Mouse (Mus musculus) induced T-regulatory cell, adult 2 months (primary cell): Measurements from ENCODE around the gene Drosha.
A peak's percentile ranks its signal among the peaks of the same experiment; 100 is the strongest.

Experiments used
- DNase-seq: peaks from one replicate; pipeline ENCODE4 v3.0.0-alpha.2; 2012; ENCODE audit warnings: low read depth

Drosha gene

DNA sequence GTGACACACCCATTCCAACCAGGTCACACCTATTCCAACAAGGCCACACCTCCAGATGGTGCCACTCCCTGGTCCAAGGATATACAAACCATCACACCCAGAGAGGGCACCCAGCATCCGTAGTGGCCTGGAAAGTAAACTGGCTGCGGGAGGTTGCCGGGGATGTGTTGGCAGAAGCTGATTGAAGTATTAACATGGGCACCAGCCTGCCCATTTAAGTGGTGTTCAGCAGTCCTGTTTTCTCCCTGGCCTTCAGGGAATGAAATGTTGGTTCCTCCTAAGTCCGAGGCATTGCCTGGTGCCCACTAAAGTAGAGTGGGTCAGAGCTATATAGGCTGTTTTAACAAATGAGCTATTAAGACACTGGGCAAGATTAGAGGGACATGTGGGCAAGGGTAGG lies 8.0 kb downstream of the Drosha start:
- no peak for DNase-seq

DNA sequence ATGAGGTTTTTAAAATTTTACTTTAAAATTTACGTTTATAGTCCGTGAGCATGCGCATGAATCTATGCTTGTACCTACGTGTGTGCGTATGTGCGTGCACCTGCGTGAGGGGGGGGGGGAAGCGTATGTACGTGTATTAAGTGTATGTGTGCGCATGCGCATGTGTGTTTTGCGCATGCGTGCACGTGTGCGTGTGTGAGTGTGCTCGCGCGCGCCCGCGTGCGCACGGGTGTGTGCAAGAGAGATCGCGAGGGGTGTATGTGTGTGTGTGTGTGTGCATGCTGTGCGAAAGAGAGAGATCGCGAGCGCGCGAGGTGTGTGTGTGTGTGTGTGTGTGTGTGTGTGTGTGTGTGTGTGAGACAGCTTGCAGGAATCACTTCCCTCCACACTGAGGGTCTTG lies 8.8 kb downstream of the Drosha start:
- no peak for DNase-seq

DNA sequence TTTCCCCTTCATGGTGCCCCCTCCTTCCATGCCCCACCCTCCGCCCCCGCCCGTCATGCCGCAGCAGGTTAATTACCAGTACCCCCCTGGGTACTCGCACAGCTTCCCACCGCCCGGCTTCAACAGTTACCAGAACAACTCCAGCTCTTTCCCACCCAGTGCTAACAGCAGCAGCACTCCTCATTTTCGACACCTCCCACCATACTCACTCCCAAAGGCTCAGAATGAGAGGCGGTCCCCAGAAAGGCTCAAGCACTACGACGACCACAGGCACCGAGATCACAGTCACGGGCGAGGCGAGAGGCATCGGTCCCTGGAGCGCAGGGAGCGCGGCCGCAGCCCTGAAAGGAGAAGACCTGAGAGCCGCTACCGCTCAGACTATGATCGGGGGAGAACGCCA lies 9.6 kb downstream of the Drosha start:
- DNase-seq, result no peak

DNA sequence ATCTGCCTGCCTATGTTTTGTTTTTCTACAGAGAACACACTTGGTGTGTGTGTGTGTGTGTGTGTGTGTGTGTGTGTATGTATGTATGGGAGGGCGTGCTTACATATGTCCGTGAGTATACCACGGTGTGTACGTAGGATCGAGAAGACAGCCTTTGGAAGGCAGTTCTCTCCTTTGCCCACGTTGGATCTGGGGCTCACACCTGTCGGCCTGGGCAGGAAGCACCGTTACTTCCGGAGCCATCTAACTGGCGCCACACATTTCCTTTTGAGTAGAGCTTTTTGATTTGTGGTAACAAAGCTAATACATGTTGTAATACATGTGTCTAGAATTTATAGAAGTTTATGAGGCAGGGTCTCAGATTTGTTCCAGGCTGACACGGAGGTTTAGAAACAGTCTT lies 16.1 kb downstream of the Drosha start:
- DNase-seq, result peak; percentile 39

DNA sequence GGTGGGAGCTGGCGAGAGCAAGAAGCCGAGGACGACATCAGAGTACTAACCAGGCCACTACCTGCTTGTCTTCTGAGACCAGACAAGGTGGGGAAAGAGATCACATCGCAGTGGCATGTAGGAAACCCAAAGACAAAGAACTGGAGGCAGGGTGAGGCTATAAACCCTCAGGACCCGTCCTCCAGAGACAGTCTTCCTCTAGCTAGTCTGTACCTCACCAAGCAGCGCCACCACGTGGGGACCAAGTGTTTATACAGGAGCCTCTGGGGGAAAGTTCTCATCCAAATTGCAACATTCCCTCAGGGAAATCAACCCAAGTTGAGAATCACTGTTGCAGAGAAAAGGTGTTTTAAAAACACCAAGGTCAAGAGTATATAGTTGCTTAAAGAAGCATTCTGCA lies 18.2 kb downstream of the Drosha start:
- no peak for DNase-seq

DNA sequence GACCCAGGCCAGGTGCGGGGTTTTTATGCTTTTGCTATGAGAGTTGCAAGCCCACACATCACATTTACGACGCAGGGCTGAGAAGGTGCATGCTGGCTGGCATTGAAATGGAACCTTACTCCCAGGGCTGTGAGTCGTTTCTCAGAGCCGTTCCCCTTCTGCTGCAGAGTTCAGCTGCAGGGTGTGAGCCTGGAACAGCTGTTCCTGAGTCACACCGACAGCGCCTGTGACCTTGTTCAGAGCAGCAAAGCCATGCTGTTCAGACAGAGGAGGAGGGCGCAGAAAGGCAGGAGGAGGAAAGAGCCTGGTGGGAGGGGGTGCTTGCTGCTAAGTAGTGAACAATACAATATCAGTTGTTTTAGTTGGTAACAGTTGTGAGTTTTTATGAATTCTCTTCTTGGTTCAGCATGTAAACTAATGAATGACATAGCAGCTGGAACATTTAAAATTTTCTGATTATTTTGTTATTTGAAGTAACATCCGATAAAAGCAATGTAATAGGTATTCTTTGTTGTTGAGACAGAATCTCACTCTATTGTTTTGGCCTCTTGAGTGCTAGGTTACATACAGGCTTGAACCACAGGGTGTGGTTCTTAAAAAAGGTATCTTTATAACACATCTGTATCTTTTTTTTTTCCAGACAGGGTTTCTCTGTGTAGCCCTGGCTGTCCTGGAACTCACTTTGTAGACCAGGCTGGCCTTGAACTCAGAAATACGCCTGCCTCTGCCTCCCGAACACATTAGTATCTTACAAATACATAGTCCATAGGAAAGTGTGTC lies 23.8 kb downstream of the Drosha start:
- DNase-seq, result no peak

DNA sequence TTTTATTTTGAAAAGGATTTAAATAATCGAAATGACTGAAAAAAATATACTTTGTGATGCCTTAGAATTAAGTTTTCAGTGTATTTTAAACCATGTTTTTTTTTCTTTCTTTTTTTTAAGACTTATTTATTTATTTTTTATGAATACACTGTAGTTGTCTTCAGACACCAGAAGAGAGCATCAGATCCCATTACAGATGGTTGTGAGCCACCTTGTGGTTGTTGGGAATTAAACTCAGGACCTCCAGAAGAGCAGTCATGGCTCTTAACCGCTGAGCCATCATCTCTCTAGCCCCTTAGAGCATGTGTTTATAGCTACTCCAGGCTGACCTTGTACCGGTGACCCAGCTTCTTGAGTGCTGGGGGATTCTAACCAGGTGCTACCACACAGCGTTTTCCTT lies 24.8 kb downstream of the Drosha start:
- DNase-seq, result no peak

DNA sequence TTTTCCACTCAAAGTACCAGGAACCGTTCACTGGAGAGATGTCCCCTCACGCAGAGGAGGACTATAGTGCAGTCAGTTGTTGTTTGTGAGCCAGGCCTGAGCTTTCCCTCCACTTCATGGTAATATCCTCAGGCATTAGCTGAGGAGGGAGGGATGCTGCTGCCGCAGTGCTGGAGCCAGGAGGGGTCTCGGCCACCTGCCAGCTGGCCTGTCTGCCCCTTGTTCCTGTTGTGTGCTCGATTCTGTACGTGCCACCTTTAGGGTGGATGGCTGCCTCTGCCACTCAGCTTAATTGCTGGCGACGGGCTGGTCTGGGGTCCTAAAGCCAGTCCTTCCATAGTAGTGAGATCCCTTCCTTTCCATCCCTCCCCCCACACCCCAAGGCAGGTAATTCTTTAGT lies 28.9 kb downstream of the Drosha start:
- DNase-seq, result no peak

DNA sequence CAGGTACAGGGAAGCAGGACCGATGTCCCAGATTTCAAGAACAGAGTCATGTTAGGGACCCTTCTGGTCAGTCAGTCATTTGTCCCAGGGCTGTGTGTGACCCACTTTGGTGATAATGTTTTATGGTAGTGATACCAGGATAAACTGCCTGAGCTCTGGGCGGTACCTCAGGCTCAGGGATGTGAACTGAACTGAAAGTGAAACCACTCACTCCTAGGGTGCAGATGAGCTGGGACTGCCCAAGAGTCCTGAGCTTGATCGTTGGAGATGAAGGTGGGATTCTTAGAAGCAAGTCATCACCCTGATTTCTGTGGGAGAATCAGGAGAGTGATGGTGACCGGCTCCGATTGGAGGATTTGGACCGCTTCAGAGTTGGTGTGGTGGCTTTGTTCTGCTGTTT lies 32.2 kb downstream of the Drosha start:
- DNase-seq, result peak; percentile 64

DNA sequence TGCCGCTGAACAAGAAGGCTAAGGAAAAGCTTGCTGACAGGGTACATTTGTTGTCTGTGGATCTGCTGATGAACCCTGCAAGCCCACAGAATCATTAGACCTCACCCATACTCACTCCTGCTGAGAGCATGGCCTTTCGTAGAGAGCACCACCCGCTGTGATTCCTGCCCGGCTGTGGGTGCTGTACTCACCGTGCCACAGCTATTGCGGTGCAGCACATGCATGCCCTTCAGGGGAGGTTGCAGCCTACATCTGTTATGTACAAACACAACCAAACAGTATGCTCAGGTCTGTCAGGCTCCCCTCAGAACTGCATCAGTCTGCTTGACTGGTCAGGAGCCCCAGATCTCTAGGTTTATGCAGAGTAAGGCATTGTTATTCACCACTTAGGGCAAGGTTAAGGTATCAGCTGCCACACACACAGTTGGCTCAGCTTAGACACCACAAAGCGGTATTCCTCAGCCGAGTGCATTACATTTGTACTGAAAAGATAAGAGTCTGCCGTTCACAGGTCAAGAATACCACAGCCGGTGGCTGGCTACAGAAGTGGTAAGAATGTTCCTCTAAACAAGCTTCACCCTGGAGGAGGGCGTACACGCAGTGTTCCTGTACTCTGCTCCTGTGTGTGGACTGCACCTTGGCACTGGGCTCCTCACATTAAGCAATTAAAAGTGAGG lies 33.4 kb downstream of the Drosha start:
- no peak for DNase-seq

DNA sequence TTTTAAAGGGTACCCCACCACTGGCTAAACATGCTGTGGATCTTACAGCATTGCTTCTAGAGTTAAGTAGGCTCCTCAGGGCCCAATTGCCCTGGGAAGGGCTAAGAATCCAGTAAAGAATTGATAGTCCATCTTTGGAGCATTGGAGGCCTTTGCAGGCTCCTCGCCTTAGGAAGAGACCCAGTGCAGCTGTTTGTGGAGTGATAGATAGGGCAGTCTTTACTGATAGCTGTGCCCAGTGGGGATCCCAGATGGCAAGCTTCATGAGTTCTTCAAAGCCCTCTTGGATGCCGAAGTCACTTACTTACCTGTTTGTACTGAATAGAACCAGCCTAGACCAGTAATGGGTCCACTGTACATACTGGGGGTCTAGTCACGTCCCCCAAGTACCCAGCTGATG lies 34.0 kb downstream of the Drosha start:
- no peak for DNase-seq

DNA sequence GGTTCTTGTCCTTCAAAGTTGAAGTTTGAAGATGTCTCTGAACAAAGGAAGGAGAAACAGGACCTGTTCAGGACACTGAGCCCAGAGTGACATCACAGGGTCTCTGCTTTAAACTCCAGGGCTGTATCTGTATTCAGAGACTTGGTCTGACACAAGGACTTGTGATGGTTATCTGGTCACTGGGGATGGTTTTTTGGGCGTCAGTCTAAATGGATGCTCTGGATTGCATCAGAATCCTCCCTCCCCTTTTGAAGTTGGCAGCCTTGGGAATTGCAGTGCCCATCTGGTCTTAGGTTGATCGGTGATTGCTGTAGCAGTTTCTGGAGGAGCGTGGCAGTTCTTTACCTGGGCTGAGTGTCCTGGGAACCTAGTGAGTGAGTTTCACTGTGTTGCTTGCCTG lies 37.4 kb downstream of the Drosha start:
- DNase-seq, result no peak

DNA sequence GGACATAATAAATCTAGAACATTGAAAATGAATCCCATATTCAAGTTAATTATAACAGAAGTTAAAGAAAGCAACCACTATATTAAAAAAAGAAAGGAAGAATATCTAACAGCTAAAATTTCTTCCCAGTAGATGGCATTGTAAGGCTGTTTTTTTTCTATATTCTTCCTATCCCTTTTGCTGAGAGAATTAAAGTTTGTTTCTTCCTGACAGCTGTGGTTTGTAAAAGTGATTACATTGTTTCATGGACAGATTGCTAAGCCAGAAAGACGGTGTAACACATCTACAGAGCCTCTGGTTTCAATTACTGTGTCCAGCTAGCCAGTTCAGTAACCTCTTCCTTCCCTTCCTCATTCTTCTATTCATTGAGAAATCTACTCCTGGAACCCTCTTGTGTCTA lies 39.1 kb downstream of the Drosha start:
- peak; percentile 13 for DNase-seq

DNA sequence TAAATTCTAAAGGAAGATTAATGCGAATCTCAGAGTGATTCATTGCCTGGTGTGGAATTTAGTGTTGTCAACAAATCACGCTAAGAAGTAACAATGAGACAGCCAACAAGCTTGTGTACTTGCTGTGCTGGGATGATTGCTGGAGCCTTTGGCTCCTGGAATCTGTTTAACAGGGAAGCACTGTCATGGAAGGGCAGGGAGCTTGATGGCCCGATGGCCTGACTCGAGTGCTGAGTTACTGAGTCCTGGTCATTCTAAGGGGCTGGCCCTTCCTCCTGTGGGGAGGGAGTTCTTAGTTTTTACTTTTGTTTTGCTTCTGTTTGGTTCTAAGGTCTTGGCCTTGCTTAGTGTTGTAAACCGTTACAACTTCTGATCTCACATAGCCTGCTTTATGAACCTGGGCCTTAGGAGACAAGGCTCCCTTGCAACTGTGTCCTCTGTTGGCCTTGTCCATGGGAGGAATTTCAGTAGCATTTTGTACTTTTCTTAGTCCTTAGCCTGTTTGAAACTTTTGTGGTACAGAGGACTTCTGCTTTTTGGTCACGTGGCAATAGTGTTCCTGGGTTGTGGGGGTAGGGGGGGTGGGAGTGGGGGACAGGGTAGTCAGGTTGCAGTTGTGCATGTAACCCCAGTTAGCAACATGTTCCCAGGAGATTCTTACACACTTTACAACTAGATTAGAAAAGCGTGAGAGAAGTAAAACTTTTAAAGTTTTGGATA lies 41.1 kb downstream of the Drosha start:
- DNase-seq, result no peak

DNA sequence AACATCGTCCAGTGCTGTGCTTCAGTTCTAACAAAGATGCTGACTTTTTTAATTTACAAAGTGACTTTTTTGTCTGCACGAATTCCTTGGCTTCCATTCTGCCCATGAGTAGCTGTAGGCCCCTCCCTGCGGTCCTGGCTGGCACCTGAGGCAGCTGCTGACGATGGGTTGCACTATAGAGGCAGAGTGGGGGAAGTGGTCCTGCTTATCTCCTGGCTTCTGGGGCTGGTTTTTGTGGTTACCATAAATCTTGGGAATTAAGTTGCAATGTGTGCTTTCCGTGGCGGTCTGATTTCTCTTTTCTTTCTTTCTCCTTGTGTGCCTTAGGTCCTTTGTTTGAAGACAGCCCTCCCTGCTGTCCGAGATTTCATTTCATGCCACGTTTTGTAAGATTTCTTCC lies 42.7 kb downstream of the Drosha start:
- DNase-seq, result no peak

DNA sequence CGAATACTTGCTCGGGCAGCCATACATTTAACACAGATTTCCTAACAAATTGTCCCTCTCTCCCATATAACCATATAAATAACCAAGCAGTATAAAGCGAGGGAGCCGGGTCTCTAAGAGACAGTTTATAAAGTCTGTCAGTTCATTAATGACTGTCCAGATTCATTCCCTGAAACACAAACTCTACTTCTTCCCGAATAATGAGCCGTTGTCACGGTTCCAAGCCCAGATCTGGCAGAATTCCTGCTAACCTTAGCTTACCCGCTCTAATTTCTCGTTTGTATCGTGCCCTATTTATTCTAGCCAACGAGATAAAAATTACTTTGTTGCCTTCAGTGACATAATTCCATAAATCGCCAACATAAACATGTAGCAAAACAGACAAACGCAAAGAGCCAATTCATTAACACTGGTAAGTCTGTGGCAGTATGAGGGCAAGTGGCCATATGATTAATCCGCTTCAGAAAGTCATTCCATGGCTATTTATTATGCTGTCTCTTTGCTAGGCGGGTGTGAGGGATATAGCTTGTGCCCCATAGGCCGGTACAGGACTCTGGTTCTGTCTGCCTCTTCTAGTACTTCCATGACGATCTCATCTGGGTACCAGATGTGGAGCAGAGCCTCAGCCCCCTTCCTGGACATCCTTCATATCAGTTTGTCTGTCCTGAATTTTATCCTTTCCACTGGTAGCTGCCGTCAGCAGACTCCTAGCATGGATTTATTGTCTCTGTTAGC lies 51.0 kb downstream of the Drosha start:
- DNase-seq, result no peak

DNA sequence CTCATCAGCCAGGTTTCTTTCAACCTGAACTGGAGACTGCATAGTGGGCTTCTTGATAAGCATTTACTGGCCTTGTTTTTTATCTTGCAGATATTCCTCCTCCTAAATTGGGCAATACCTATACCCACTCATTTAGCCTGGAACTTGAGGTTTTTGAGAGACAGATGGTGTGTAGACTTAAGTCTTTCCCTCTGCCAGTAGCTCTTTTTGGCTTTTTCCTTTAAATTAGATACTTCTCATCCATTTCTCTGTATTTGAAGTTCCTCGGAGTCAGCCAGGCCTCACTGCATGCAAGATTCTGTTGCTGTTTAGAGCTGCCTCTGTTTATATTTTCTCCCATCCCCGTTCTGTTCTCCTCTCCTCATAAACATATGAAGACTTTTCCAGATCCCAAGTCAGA lies 51.7 kb downstream of the Drosha start:
- DNase-seq, result no peak

DNA sequence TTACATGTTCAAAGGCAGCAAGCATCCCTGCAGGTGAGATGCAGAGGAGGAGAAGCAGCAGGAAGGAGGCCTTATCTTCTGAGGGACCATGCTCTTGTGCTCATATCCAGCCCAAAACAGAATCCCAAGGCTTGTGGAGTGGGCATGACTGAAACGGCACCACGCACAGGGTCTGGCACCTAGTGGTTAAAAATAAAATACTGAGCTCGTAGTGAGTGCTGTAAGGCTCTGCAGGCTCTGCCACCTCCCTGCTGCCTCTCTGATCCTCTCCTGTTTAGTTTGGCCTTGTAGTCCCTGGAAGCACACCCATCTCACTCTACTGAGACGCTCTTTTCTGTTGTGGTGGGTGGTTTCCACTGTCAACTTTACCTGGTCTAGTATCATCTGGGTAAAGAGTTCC lies 52.3 kb downstream of the Drosha start:
- no peak for DNase-seq

DNA sequence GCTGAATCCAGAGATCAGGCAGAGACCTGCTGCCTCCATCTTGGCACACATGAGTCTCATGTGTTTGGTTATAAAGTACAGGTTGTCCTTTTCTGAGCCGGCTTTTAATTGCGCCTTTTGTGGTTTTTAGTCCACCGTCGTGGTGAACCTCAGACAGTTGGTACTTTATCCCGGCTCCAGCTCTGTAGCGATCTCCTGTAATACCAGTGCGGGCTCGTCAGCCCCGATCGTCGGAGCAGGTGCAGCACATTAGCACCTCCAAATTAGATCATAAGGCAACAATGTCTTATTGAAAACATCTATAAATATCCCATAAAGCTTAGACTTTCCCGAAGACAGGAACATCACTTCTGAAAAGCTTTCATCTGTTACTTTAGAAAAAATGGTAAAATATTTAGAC lies 53.3 kb downstream of the Drosha start:
- DNase-seq, result no peak

DNA sequence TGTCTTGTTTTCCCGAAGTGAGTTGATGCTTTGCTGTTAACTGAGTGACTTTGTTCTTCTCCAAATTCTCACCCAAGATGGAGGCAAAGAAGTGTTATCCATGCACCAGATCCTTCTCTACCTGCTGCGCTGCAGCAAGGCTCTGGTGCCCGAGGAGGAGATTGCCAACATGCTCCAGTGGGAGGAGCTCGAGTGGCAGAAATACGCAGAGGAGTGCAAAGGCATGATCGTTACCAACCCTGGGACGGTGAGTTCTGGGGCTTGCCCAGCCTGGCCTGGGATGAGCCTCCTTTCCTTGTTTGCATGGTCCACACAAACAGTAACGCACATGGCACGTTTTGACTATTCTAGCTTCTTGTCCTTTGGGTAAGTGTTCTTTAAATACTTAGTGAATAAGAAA lies 54.0 kb downstream of the Drosha start:
- DNase-seq, result no peak

DNA sequence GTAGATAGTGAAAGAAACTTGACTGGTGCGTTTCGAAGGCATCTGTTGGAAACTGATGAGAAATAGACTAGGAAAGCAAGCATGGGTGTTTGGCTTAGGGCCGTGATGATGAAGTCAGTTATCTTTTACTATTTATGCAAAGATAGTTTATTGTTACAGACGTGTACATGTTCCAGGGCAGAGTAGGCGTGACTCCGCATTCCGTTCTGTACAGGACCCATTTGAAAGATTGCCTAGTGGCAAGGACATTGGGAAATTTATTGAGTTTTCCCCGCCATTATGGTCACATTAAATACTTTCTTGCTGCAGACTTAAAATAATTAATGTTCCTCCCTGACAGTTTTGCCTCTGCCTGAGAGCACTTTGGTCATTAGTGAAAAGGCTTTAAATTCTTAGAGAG lies 55.3 kb downstream of the Drosha start:
- DNase-seq, result no peak

DNA sequence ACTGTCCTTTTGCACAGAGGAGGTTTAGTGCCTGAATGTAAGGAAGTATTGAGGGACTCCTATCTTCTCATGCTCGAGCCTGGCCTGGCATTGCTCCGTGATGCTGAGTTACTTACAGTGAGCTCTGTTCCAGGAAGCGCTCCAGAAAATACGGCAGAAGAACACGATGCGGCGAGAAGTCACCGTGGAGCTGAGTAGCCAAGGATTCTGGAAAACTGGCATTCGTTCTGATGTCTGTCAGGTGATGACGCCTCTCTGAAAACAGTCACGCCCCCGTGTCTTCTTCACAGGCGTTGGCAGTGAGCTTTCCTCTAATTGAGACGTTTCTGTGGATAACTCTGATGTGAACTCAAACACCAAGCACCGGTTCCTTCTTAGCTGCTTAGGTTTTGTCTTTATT lies 60.2 kb downstream of the Drosha start:
- no peak for DNase-seq

DNA sequence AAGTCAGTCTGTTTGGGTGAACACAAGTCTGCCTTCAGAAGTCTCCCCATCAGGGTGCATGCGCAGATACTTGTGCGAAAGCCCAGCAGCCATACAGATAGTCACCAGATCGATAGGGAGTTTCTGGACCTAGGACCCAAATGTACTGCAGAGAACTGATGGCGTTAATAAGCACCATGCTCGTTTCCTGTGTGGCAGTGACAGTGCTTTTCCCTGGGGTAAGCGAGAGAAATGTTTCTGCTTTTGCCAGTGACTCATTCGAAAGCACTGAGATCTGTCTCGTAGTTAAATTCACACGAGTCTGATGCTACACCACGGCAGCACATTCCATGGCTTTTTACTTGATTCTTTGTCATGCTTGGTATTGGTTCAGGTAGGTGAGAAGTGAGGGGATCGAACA lies 60.7 kb downstream of the Drosha start:
- DNase-seq, result no peak
